Mouse (Mus musculus) CH12.LX (cell line): ENCODE data around the gene Tex261. TPM values are rescaled to one million over a fixed set of nuclear protein-coding genes. Genes with fewer than 3 reads are reported as not detected.

Experiments
- DNase-seq: peaks from one replicate; pipeline ENCODE4 v3.0.0-alpha.2; 2013; ENCODE audit errors: extremely low read depth
- H3K27ac ChIP-seq: 2 replicates; pipeline ENCODE4 v1.5.1; 2012; ENCODE audit warnings: low read depth, mild to moderate bottlenecking, control low read depth, moderate library complexity; ENCODE audit not compliant: insufficient read depth
- H3K27me3 ChIP-seq: replicated peaks from 2 replicates; pipeline ENCODE3; 2012; ENCODE audit warnings: inconsistent platforms
- H3K36me3 ChIP-seq, 2 experiments: replicated peaks in 1 of 2; 2 replicates each; pipeline versions ENCODE3 to v1.6.1; 2012; ENCODE audit warnings: inconsistent platforms in 1 of 2, low read length in 1 of 2, mild to moderate bottlenecking in 1 of 2, mixed read lengths in 1 of 2, moderate library complexity in 1 of 2; ENCODE audit not compliant: control insufficient read depth in 1 of 2, insufficient read depth in 1 of 2
- H3K4me1 ChIP-seq, 2 experiments: 2 replicates each; pipeline ENCODE4 v1.6.1; 2012; ENCODE audit warnings: inconsistent platforms in 1 of 2, moderate library complexity in 1 of 2; ENCODE audit not compliant: insufficient read depth in 2 of 2, control insufficient read depth in 1 of 2
- H3K4me2 ChIP-seq: 2 replicates; pipeline ENCODE4 v1.6.1; 2012; ENCODE audit warnings: low read depth, mild to moderate bottlenecking, control low read depth; ENCODE audit not compliant: poor library complexity, insufficient read depth, severe bottlenecking
- H3K4me3 ChIP-seq, 3 experiments: fragments of 150-350 bp in 1 of 3; sonication (generic) in 1 of 3; replicated peaks in 1 of 3; 2 replicates each; pipeline versions ENCODE3 to v1.5.1; 2011 to 2012; ENCODE audit warnings: low read depth in 2 of 3, low read length in 2 of 3, mild to moderate bottlenecking in 2 of 3, moderate library complexity in 2 of 3, control low read depth in 1 of 3, improper control_type of control experiment in 1 of 3, inconsistent platforms in 1 of 3, mixed read lengths in 1 of 3; ENCODE audit not compliant: poor library complexity in 1 of 3
- H3K79me2 ChIP-seq: replicated peaks from 2 replicates; pipeline ENCODE4 v1.6.1; 2012; ENCODE audit warnings: mild to moderate bottlenecking, moderate library complexity; ENCODE audit not compliant: control insufficient read depth, poor library complexity, insufficient read depth, severe bottlenecking; ENCODE audit errors: extremely low read depth
- H3K9ac ChIP-seq: 2 replicates; pipeline ENCODE4 v1.6.1; 2012; ENCODE audit warnings: low read depth, mild to moderate bottlenecking, control low read depth, moderate library complexity; ENCODE audit not compliant: insufficient read depth
- H3K9me3 ChIP-seq: replicated peaks from 2 replicates; pipeline ENCODE3; 2012; ENCODE audit warnings: low read length, inconsistent platforms, mixed read lengths
- BHLHE40 ChIP-seq: IDR thresholded peaks from 2 replicates; pipeline ENCODE4 v1.6.1; 2011; ENCODE audit warnings: mild to moderate bottlenecking, low read depth, low read length, improper control_type of control experiment
- CHD1 ChIP-seq: IDR thresholded peaks from 2 replicates; pipeline ENCODE4 v1.6.1; 2012; ENCODE audit warnings: low read depth, low read length, improper control_type of control experiment, inconsistent platforms
- CHD2 ChIP-seq: IDR thresholded peaks from 2 replicates; pipeline ENCODE4 v1.6.1; 2011; ENCODE audit warnings: low read length, improper control_type of control experiment
- CTCF ChIP-seq, 2 experiments: IDR thresholded peaks in 1 of 2; conservative IDR thresholded peaks in 1 of 2; 2 replicates each; pipeline ENCODE4 v1.5.1; 2011 to 2012; ENCODE audit warnings: low read depth in 2 of 2, low read length in 2 of 2, improper control_type of control experiment in 1 of 2, inconsistent platforms in 1 of 2, mild to moderate bottlenecking in 1 of 2, moderate library complexity in 1 of 2
- E2F4 ChIP-seq: IDR thresholded peaks from 2 replicates; pipeline ENCODE4 v1.6.1; 2011; ENCODE audit warnings: low read depth, low read length, improper control_type of control experiment; ENCODE audit not compliant: insufficient replicate concordance
- ELF1 ChIP-seq: IDR thresholded peaks from 2 replicates; pipeline ENCODE4 v1.6.1; 2014; ENCODE audit warnings: low read depth, mild to moderate bottlenecking, inconsistent platforms, low read length, improper control_type of control experiment
- EP300 ChIP-seq: IDR thresholded peaks from 2 replicates; pipeline ENCODE4 v1.6.1; 2011; ENCODE audit warnings: low read length, improper control_type of control experiment
- ETS1 ChIP-seq: conservative IDR thresholded peaks from 2 replicates; pipeline ENCODE4 v1.6.1; 2012; ENCODE audit warnings: low read depth, mild to moderate bottlenecking, inconsistent platforms, low read length, improper control_type of control experiment, moderate library complexity
- HCFC1 ChIP-seq: IDR thresholded peaks from 2 replicates; pipeline ENCODE4 v1.6.1; 2012; ENCODE audit warnings: low read depth, mild to moderate bottlenecking, inconsistent platforms, low read length, improper control_type of control experiment
- IRF4 ChIP-seq: IDR thresholded peaks from 2 replicates; pipeline ENCODE4 v1.6.1; 2014; ENCODE audit warnings: low read depth, mild to moderate bottlenecking, inconsistent platforms, low read length, improper control_type of control experiment
- JUN ChIP-seq: IDR thresholded peaks from 2 replicates; pipeline ENCODE4 v1.6.1; 2011; ENCODE audit warnings: low read depth, mild to moderate bottlenecking, low read length, improper control_type of control experiment, moderate library complexity; ENCODE audit not compliant: insufficient read depth
- JUND ChIP-seq: conservative IDR thresholded peaks from 2 replicates; pipeline ENCODE4 v1.6.1; 2011; ENCODE audit warnings: low read depth, low read length, improper control_type of control experiment
- KAT2A ChIP-seq: IDR thresholded peaks from 2 replicates; pipeline ENCODE4 v1.6.1; 2012; ENCODE audit warnings: low read length, improper control_type of control experiment, inconsistent platforms; ENCODE audit not compliant: insufficient replicate concordance
- MAFK ChIP-seq: IDR thresholded peaks from 2 replicates; pipeline ENCODE4 v1.6.1; 2011; ENCODE audit warnings: low read length, improper control_type of control experiment; ENCODE audit not compliant: insufficient replicate concordance
- MAX ChIP-seq: IDR thresholded peaks from 2 replicates; pipeline ENCODE4 v1.6.1; 2011; ENCODE audit warnings: low read length, improper control_type of control experiment
- MAZ ChIP-seq: IDR thresholded peaks from 2 replicates; pipeline ENCODE4 v1.6.1; 2012; ENCODE audit warnings: low read depth, mild to moderate bottlenecking, inconsistent platforms, low read length, improper control_type of control experiment, moderate library complexity
- MEF2A ChIP-seq: IDR thresholded peaks from 2 replicates; pipeline ENCODE4 v1.6.1; 2014; ENCODE audit warnings: low read depth, mild to moderate bottlenecking, inconsistent platforms, low read length, improper control_type of control experiment, borderline replicate concordance
- MXI1 ChIP-seq: IDR thresholded peaks from 2 replicates; pipeline ENCODE4 v1.6.1; 2011; ENCODE audit warnings: mild to moderate bottlenecking, low read depth, low read length, improper control_type of control experiment
- MYC ChIP-seq: IDR thresholded peaks from 2 replicates; pipeline ENCODE4 v1.6.1; 2011; ENCODE audit warnings: low read depth, mild to moderate bottlenecking, improper control_type of control experiment, low read length
- NRF1 ChIP-seq: IDR thresholded peaks from 2 replicates; pipeline ENCODE4 v1.6.1; 2014; ENCODE audit warnings: low read depth, mild to moderate bottlenecking, inconsistent platforms, low read length, improper control_type of control experiment, moderate library complexity
- PAX5 ChIP-seq: IDR thresholded peaks from 2 replicates; pipeline ENCODE4 v1.6.1; 2012; ENCODE audit warnings: low read length, inconsistent platforms, mixed read lengths
- POLR2AphosphoS2 ChIP-seq: IDR thresholded peaks from 2 replicates; pipeline ENCODE4 v1.6.1; 2011; ENCODE audit warnings: low read depth, low read length, improper control_type of control experiment
- RAD21 ChIP-seq: IDR thresholded peaks from 2 replicates; pipeline ENCODE4 v1.6.1; 2011; ENCODE audit warnings: low read depth, mild to moderate bottlenecking, low read length, improper control_type of control experiment, moderate library complexity
- SIN3A ChIP-seq: IDR thresholded peaks from 2 replicates; pipeline ENCODE4 v1.6.1; 2012; ENCODE audit warnings: low read length, improper control_type of control experiment, inconsistent platforms
- SMC3 ChIP-seq: IDR thresholded peaks from 2 replicates; pipeline ENCODE4 v1.6.1; 2011; ENCODE audit warnings: low read depth, low read length, improper control_type of control experiment
- TBP ChIP-seq: conservative IDR thresholded peaks from 2 replicates; pipeline ENCODE4 v1.6.1; 2011; ENCODE audit warnings: low read depth, low read length, improper control_type of control experiment
- TCF12 ChIP-seq: IDR thresholded peaks from 2 replicates; pipeline ENCODE4 v1.6.1; 2014; ENCODE audit warnings: low read depth, mild to moderate bottlenecking, inconsistent platforms, low read length, improper control_type of control experiment
- USF1 ChIP-seq: IDR thresholded peaks from 2 replicates; pipeline ENCODE4 v1.6.1; 2014; ENCODE audit warnings: low read depth, mild to moderate bottlenecking, inconsistent platforms, low read length, improper control_type of control experiment
- USF2 ChIP-seq: conservative IDR thresholded peaks from 2 replicates; pipeline ENCODE4 v1.6.1; 2011; ENCODE audit warnings: low read depth, low read length, improper control_type of control experiment
- ZNF384 ChIP-seq: IDR thresholded peaks from 2 replicates; pipeline ENCODE4 v1.6.1; 2012; ENCODE audit warnings: low read depth, low read length, improper control_type of control experiment, inconsistent platforms
- dilution Hi-C: fragments of 300-500 bp; cut with MboI; formaldehyde crosslinking; loops from 2 replicates; pipeline ENCODE4 v1.14.3; 2020; ENCODE audit warnings: low sequenced_read_pairs; ENCODE audit not compliant: extremely low pct_unique_long_range_greater_than_20kb, extremely low pct_ligation_motif_present
- in situ Hi-C: fragments of 300-500 bp; cut with MboI; formaldehyde crosslinking; loops from 3 replicates; pipeline ENCODE4 v1.14.3; 2019; ENCODE audit warnings: low sequenced_read_pairs, low pct_ligation_motif_present, low pct_unique_long_range_greater_than_20kb, mixed read lengths
- polyA plus RNA-seq: library from polyadenylated mRNA; unstranded; fragments of >175 nt; gene quantifications from 2 replicates; pipeline ENCODE4 v1.2.1, GENCODE M21; 2012; ENCODE audit warnings: low read depth; ENCODE audit not compliant: insufficient read length
- total RNA-seq, 2 experiments: library from RNA; depleted of rRNA; stranded (reverse); fragments of 300-350 nt in 1 of 2; fragments of >200 nt in 1 of 2; gene quantifications; 2 replicates each; pipeline ENCODE4 v1.2.3; 2012 to 2014

Gene Tex261
- total and polyA plus RNA-seq, 3 experiments = 44.6 to 87.8 (median 65.6) TPM

- no peaks in the 10 kb centered on the region for H3K4me1 ChIP-seq
- no peaks in the 10 kb centered on the region for H3K79me2 ChIP-seq
- H3K4me2 ChIP-seq = no peak overlapping the region
- no peaks in the 10 kb centered on the region for H3K36me3 ChIP-seq
- H3K27me3 ChIP-seq = peaks cover 75% of the 10 kb centered on the region
- DNase-seq = peak; percentile 60
- peaks cover 27% of the 10 kb centered on the region for H3K9me3 ChIP-seq
- in situ Hi-C loops = no loop called here
- TF ChIP-seq JUND (no peak), TBP (no peak), KAT2A (no peak), ELF1 (no peak), MAZ (no peak), SMC3 (peak; percentile 86), SIN3A (no peak), TCF12 (no peak), USF2 (no peak), CHD2 (no peak), ETS1 (no peak), IRF4 (no peak), BHLHE40 (no peak), MYC (no peak), ZNF384 (0 out of 2 replicates have a peak, but pooled peaks have one; percentile 11), JUN (no peak), HCFC1 (no peak), CTCF (conservative IDR thresholded peaks at IDR 0.05 in 1 of 2, IDR thresholded peaks at IDR 0.05 in 1 of 2; ENCODE audit: low read depth in 2 of 2, low read length in 2 of 2) (peak; percentile 55 to 84), E2F4 (no peak), NRF1 (no peak), MEF2A (no peak), EP300 (no peak), USF1 (no peak), RAD21 (peak; percentile 43), MAX (no peak), POLR2AphosphoS2 (no peak), CHD1 (no peak), MXI1 (no peak), MAFK (no peak), PAX5 (no peak)
- dilution Hi-C loops = no loop called here
- H3K4me3 ChIP-seq = no peak overlapping the region
- no peak overlapping the region for H3K9ac ChIP-seq
- no peak overlapping the region for H3K27ac ChIP-seq
Observed at GRCm38 (mm10) chr6:83731128-83731527, 44.5 kb downstream of the Tex261 start.
